Mouse (Mus musculus): ENCODE data around the gene Tex2. TPM values are rescaled to one million over a fixed set of nuclear protein-coding genes. Genes with fewer than 3 reads are reported as not detected.
A peak's percentile ranks its signal among the peaks of the same experiment; 100 is the strongest.

The Tex2 gene
- polyA plus RNA-seq, 1 experiment from 2014 or later, result 17.1 TPM

GRCm38 (mm10) chr11:106521612-106522011 lies 91.6 kb downstream of the Tex2 start:
- H3K9me3 ChIP-seq (ENCODE audit: control insufficient read depth), result no peaks in the 10 kb centered on the region
- H3K4me1 ChIP-seq (replicated peaks; ENCODE audit: control insufficient read depth, insufficient read depth, low read length), result no peaks in the 10 kb centered on the region
- H3K9ac ChIP-seq (ENCODE audit: low read depth, low read length), result no peak overlapping the region
- H3K27me3 ChIP-seq (replicated peaks; ENCODE audit: control insufficient read depth, insufficient read depth, low read length), result no peaks in the 10 kb centered on the region
- H3K27ac ChIP-seq (ENCODE audit: low read depth, low read length), result no peak overlapping the region
- no peak overlapping the region for H3K4me3 ChIP-seq (ENCODE audit: low read depth, low read length)
- H3K36me3 ChIP-seq (ENCODE audit: control insufficient read depth, insufficient read depth), result peaks cover 5% of the 10 kb centered on the region; the same call in 1 of the 2 replicates
- no peak for TF ChIP-seq CTCF (IDR thresholded peaks at IDR 0.05; ENCODE audit: low read depth)
- H3K4me2 ChIP-seq (replicated peaks; ENCODE audit: low read depth), result no peak overlapping the region
- no peak for ATAC-seq
- 72% methylated on average over 4 of the region's 4 CpGs for WGBS

- no peak for TF ChIP-seq CTCF (IDR thresholded peaks at IDR 0.05; ENCODE audit: low read depth)
- 71% methylated on average over 3 of the region's 3 CpGs for WGBS
Measured at GRCm38 (mm10) chr11:106520404-106520803, 92.8 kb downstream of the Tex2 start.

GRCm38 (mm10) chr11:106519519-106519918 lies 93.7 kb downstream of the Tex2 start:
- Histone ChIP-seq H3K4me1 (replicated peaks; ENCODE audit: control insufficient read depth, insufficient read depth, low read length) (peaks cover 3% of the 10 kb centered on the region; the same call in 1 of the 2 replicates), H3K27ac (ENCODE audit: low read depth, low read length) (no peak overlapping the region), H3K27me3 (replicated peaks; ENCODE audit: control insufficient read depth, insufficient read depth, low read length) (no peaks in the 10 kb centered on the region), H3K9me3 (ENCODE audit: control insufficient read depth) (no peaks in the 10 kb centered on the region), H3K9ac (ENCODE audit: low read depth, low read length) (no peak overlapping the region), H3K36me3 (ENCODE audit: control insufficient read depth, insufficient read depth) (no peaks in the 10 kb centered on the region; the same call in 1 of the 2 replicates), H3K4me3 (ENCODE audit: low read depth, low read length) (no peak overlapping the region), H3K4me2 (replicated peaks; ENCODE audit: low read depth) (no peak overlapping the region)
- no peak for ATAC-seq
- 61% methylated on average over 4 of the region's 4 CpGs for WGBS
- TF ChIP-seq CTCF (IDR thresholded peaks at IDR 0.05; ENCODE audit: low read depth), result no peak

More at GRCm38 (mm10) chr11:106520404-106520803, 92.8 kb downstream of the Tex2 start:
- no peak overlapping the region for H3K9ac ChIP-seq (ENCODE audit: low read depth, low read length)
- H3K9me3 ChIP-seq (ENCODE audit: control insufficient read depth), result no peaks in the 10 kb centered on the region
- ATAC-seq, result no peak
- H3K4me2 ChIP-seq (replicated peaks; ENCODE audit: low read depth), result no peak overlapping the region
- H3K4me3 ChIP-seq (ENCODE audit: low read depth, low read length), result no peak overlapping the region
- H3K36me3 ChIP-seq (ENCODE audit: control insufficient read depth, insufficient read depth), result peaks cover 5% of the 10 kb centered on the region; the same call in 1 of the 2 replicates
- H3K4me1 ChIP-seq (replicated peaks; ENCODE audit: control insufficient read depth, insufficient read depth, low read length), result no peaks in the 10 kb centered on the region
- H3K27me3 ChIP-seq (replicated peaks; ENCODE audit: control insufficient read depth, insufficient read depth, low read length), result no peaks in the 10 kb centered on the region
- no peak overlapping the region for H3K27ac ChIP-seq (ENCODE audit: low read depth, low read length)

- no peak overlapping the region for H3K4me2 ChIP-seq (replicated peaks; ENCODE audit: low read depth)
- H3K4me3 ChIP-seq (ENCODE audit: low read depth, low read length), result no peak overlapping the region
- H3K4me1 ChIP-seq (replicated peaks; ENCODE audit: control insufficient read depth, insufficient read depth, low read length), result peaks cover 3% of the 10 kb centered on the region; the same call in 1 of the 2 replicates
- H3K9me3 ChIP-seq (ENCODE audit: control insufficient read depth), result no peaks in the 10 kb centered on the region
- 41% methylated on average over 4 of the region's 4 CpGs for WGBS
- no peak overlapping the region for H3K27ac ChIP-seq (ENCODE audit: low read depth, low read length)
- no peak overlapping the region for H3K9ac ChIP-seq (ENCODE audit: low read depth, low read length)
- no peaks in the 10 kb centered on the region; the same call in 1 of the 2 replicates for H3K36me3 ChIP-seq (ENCODE audit: control insufficient read depth, insufficient read depth)
- no peak for ATAC-seq
- no peaks in the 10 kb centered on the region for H3K27me3 ChIP-seq (replicated peaks; ENCODE audit: control insufficient read depth, insufficient read depth, low read length)
- no peak for TF ChIP-seq CTCF (IDR thresholded peaks at IDR 0.05; ENCODE audit: low read depth)
Measured at GRCm38 (mm10) chr11:106518391-106518790, 94.8 kb downstream of the Tex2 start.

- H3K4me1 ChIP-seq (replicated peaks; ENCODE audit: control insufficient read depth, insufficient read depth, low read length), result peaks cover 3% of the 10 kb centered on the region; the same call in 1 of the 2 replicates
- no peak for TF ChIP-seq CTCF (IDR thresholded peaks at IDR 0.05; ENCODE audit: low read depth)
- H3K9ac ChIP-seq (ENCODE audit: low read depth, low read length), result no peak overlapping the region
- H3K9me3 ChIP-seq (ENCODE audit: control insufficient read depth), result no peaks in the 10 kb centered on the region
- H3K4me3 ChIP-seq (ENCODE audit: low read depth, low read length), result no peak overlapping the region
- H3K27ac ChIP-seq (ENCODE audit: low read depth, low read length), result peak overlapping the region; percentile 67
- WGBS, result 65% methylated on average over 16 of the region's 16 CpGs
- peaks cover 16% of the 10 kb centered on the region; the same call in 1 of the 2 replicates for H3K36me3 ChIP-seq (ENCODE audit: control insufficient read depth, insufficient read depth)
- no peak overlapping the region for H3K4me2 ChIP-seq (replicated peaks; ENCODE audit: low read depth)
- H3K27me3 ChIP-seq (replicated peaks; ENCODE audit: control insufficient read depth, insufficient read depth, low read length), result no peaks in the 10 kb centered on the region
- ATAC-seq, result 0 out of 2 replicates have a peak, but pooled peaks have one; percentile 15
Measured at GRCm38 (mm10) chr11:106515079-106515745, 98.0 kb downstream of the Tex2 start.

GRCm38 (mm10) chr11:106514446-106514845 lies 98.8 kb downstream of the Tex2 start:
- Histone ChIP-seq H3K27me3 (replicated peaks; ENCODE audit: control insufficient read depth, insufficient read depth, low read length) (no peaks in the 10 kb centered on the region), H3K4me3 (ENCODE audit: low read depth, low read length) (no peak overlapping the region), H3K4me1 (replicated peaks; ENCODE audit: control insufficient read depth, insufficient read depth, low read length) (peaks cover 3% of the 10 kb centered on the region; the same call in 1 of the 2 replicates), H3K36me3 (ENCODE audit: control insufficient read depth, insufficient read depth) (peaks cover 16% of the 10 kb centered on the region; the same call in 1 of the 2 replicates), H3K9me3 (ENCODE audit: control insufficient read depth) (no peaks in the 10 kb centered on the region), H3K9ac (ENCODE audit: low read depth, low read length) (no peak overlapping the region), H3K4me2 (replicated peaks; ENCODE audit: low read depth) (no peak overlapping the region), H3K27ac (ENCODE audit: low read depth, low read length) (peak overlapping the region; percentile 67)
- no peak for TF ChIP-seq CTCF (IDR thresholded peaks at IDR 0.05; ENCODE audit: low read depth)
- ATAC-seq, result peak; percentile 93
- 33% methylated on average over 5 of the region's 5 CpGs for WGBS
